Mouse (Mus musculus) brain, embryonic 14.5 days (tissue): Measurements from ENCODE around the gene C77080. TPM values are rescaled to one million over a fixed set of nuclear protein-coding genes. Genes with fewer than 3 reads are reported as not detected.

ENCODE experiments used
- DNase-seq: peaks from one replicate; pipeline ENCODE4 v3.0.0-alpha.2; 2011; ENCODE audit warnings: low read depth
- CTCF ChIP-seq: fragments of 200-500 bp; IDR thresholded peaks from 2 replicates; pipeline ENCODE4 v1.5.1; 2012; ENCODE audit warnings: inconsistent platforms, mild to moderate bottlenecking, moderate library complexity, borderline replicate concordance; ENCODE audit not compliant: insufficient read depth, insufficient read length; ENCODE audit errors: extremely low read depth
- POLR2A ChIP-seq: fragments of 200-500 bp; IDR thresholded peaks from 2 replicates; pipeline ENCODE4 v1.6.1; 2012; ENCODE audit warnings: mild to moderate bottlenecking, inconsistent platforms, borderline replicate concordance; ENCODE audit not compliant: poor library complexity, insufficient read depth, insufficient read length, severe bottlenecking; ENCODE audit errors: extremely low read depth
- polyA plus RNA-seq: library from polyadenylated mRNA; depleted of rRNA; stranded (reverse); fragments of >200 nt; gene quantifications from 2 replicates; pipeline ENCODE4 v1.2.3, GENCODE M21; 2012

Gene C77080
- polyA plus RNA-seq, 1 experiment = 15.9 TPM

- TF ChIP-seq POLR2A = no peak
- TF ChIP-seq CTCF = no peak
- no peak for DNase-seq
These were observed 40.7 kb downstream of the C77080 start for GRCm38 (mm10) chr4:129220376-129221089.

GRCm38 (mm10) chr4:129219198-129219597 is 42.0 kb downstream of the C77080 start:
- TF ChIP-seq CTCF = no peak
- TF ChIP-seq POLR2A = no peak
- no peak for DNase-seq

DNA sequence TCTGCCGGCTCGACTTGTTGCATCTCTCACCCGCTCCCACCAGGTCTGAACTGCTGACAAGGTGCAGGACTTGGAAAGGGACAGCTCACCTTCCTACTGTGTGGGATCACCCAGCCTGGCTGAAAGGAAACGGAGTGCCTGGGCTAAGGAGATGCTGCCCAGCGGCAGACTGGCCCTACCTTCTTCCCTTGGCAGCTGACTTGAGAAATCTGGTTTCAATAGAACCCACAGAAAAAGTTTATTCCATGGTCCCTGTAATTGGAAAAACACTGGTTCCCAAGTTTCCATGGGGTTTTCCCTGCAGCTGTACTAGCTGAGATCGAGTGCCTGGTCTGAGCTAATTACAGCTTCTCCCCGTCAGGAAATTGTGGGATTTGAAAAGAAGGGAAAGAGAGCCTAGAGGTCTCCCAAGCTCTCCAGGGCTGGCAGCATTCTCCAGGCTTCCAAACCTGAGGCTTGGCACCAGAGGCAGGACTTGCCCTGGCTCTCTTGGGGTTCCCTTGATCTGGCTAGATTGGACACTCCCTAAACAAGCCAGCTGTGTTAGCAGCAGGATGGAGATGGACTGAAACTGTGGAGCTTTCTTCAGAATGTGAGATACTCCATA is 42.5 kb downstream of the C77080 start:
- DNase-seq = no peak

DNA sequence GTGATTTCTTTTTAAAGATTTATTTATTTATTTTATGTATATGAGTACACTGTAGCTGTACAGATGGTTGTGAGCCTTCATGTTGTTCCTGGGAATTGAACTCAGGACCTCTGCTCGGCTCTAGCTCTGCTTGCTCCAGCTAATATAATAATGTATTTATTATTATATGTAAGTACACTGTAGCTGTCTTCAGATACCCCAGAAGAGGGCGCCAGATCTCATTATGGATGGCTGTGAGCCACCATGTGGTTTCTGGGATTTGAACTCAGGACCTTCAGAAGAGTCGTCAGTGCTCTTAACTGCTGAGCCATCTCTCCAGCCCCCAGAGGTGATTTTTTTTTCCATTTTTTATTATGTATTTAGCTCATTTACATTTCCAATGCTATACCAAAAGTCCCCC is 48.7 kb downstream of the C77080 start:
- DNase-seq = peak; percentile 23

More for the DNA sequence above, 42.5 kb downstream of the C77080 start:
- no peak for TF ChIP-seq CTCF
- TF ChIP-seq POLR2A = no peak

DNA sequence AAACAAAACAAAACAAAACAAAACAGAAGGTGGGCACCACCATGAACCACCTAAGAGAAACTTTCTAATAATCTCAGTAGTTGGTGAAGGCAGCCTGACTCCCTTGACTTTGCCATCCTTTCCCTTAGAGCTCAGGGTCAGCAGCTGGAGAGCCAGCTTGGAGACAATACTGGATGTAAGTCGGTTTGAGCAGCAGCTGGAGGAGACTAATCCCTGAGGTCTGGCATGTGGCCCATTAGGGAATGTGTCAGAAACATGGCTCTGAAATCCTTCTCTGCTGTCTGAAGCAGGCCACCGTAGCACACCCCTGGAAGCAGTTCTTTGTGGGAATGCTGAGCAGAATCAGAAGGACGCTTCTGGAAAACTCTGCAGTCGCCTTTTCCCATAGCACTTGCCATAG is 49.7 kb downstream of the C77080 start:
- DNase-seq = peak; percentile 18

GRCm38 (mm10) chr4:129209504-129209903 is 51.7 kb downstream of the C77080 start:
- peak; percentile 63 for DNase-seq
- TF ChIP-seq CTCF = peak; percentile 41; the same call in 1 of the 2 replicates
- no peak for TF ChIP-seq POLR2A

More for the DNA sequence above, 49.7 kb downstream of the C77080 start:
- TF ChIP-seq POLR2A (no peak), CTCF (no peak)

DNA sequence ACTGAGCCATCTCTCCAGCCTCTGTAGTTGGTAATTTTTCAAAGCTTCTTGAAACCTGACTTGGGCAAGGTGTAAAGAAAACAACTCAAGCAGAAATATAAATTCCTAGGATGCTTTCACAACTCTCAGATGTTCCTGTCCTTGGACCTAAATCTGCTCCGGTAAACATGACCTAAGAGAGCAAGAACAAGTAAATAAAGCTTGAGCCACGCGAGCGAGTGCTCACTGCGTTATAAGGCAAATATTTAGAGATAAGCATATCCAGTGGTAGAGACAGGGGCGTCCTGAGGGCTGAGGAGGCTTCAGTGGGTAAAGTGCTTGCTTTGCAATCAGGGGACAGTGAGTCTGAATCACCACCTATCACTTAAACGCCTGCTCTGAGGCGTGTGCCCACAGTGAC is 54.4 kb downstream of the C77080 start:
- TF ChIP-seq POLR2A = no peak
- TF ChIP-seq CTCF = no peak
- DNase-seq = no peak

- no peak for DNase-seq
- TF ChIP-seq POLR2A = no peak
- TF ChIP-seq CTCF = no peak
These were observed 56.5 kb downstream of the C77080 start for GRCm38 (mm10) chr4:129204655-129205054.

DNA sequence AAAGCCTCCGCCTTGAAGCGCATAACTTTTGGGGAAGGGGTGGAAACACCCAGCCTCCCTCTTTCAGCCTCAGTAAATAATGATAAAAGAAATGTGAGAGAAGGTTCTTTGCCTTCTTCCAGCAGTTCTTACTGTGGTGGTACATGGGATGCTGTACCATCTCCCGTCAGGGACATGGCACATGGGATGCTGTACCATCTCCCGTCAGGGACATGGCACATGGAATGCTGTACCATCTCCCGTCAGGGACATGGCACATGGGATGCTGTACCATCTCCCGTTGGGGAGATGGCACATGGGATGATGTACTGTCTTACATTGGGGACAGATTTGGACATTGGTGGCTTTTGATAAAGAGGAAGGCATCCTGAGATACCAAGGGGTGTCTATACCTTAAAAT is 63.7 kb downstream of the C77080 start:
- DNase-seq = no peak
- no peak for TF ChIP-seq CTCF
- no peak for TF ChIP-seq POLR2A

DNA sequence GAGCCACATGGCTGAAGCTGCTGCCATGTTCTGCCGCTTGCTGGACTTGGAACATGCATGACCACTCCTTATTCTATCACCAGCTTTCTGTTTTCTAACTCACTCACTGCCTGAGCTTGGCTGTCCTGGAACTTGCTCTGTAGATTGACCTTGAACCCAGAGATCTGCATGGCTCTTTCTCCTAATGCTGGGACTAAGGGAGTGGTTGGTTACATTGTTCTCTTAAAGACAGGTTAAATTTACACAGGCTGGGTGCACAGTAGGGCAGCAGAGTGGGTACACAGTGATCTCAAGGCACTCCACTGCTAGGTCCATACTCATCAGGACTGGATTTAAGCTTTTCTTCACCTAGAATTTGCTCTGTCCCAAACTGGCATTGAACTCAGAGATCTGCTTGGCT is 66.9 kb downstream of the C77080 start:
- TF ChIP-seq CTCF (no peak), POLR2A (no peak)
- DNase-seq = no peak

- no peak for DNase-seq
- TF ChIP-seq CTCF (no peak), POLR2A (no peak)
These were observed 69.5 kb downstream of the C77080 start for GRCm38 (mm10) chr4:129191691-129192090.

GRCm38 (mm10) chr4:129190538-129190937 is 70.7 kb downstream of the C77080 start:
- TF ChIP-seq POLR2A (no peak), CTCF (no peak)
- DNase-seq = no peak
